Mouse (Mus musculus): ENCODE measurements around the gene Abhd14a.

- TF ChIP-seq CTCF (IDR thresholded peaks at IDR 0.05; ENCODE audit: low read depth, low read length) (no peak), GATA1 (IDR thresholded peaks at IDR 0.05; ENCODE audit: borderline replicate concordance, low read length) (no peak), GATA2 (IDR thresholded peaks at IDR 0.05; ENCODE audit: borderline replicate concordance, low read depth, low read length) (no peak), TAL1 (conservative IDR thresholded peaks at IDR 0.05; ENCODE audit: low read depth, low read length) (no peak), POLR2AphosphoS5 (IDR thresholded peaks at IDR 0.05; ENCODE audit: insufficient replicate concordance, low read depth, low read length) (no peak)
Measured at GRCm38 (mm10) chr9:106393548-106393947, 53.9 kb downstream of the Abhd14a start.
